Mouse (Mus musculus) left cerebral cortex, postnatal 10 days (tissue): ENCODE measurements around the gene Vmn1r199. TPM values are rescaled to one million over a fixed set of nuclear protein-coding genes. Genes with fewer than 3 reads are reported as not detected.
A peak's percentile ranks its signal among the peaks of the same experiment; 100 is the strongest.
"Not testable (repeated sequence)": the region's sequence is repeated elsewhere in the genome, so short reads cannot be mapped to it uniquely, and the experiment has no call there.

Experiments used
- DNase-seq, 2 experiments: peaks; one replicate each; pipeline ENCODE4 v3.0.0; 2021 to 2022; ENCODE audit warnings: low spot score in 2 of 2, mixed read lengths in 1 of 2; ENCODE audit errors: extremely low spot score in 1 of 2
- intact Hi-C: fragments of 180-260 bp; cut with DNase I; formaldehyde crosslinking; loops from one replicate; pipeline ENCODE4 v1.15.1; 2025
- total RNA-seq, 2 experiments: library from RNA; stranded (reverse); gene quantifications; 2 replicates each; pipeline ENCODE4 v1.2.3; 2021

Vmn1r199 gene
- not detected for total RNA-seq

DNA sequence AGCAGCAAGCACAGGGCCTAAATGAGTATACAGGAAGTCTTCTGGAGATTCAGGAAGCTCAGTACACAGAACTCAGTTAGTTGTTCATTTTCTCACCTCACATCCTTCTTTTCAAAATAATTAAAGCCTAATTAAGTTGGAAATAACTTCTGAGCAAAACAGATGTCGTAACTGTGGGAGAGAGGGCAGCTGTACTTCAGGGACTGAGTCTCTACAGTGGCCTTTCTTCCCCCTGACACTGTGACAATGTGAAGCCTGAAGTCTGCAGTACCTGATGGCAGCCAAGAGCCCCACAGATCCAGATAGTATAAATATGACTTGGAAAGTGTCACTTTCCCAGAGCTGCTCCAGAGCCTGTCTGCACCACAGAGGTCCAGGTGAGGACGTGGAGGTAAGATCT, at the start of gene Vmn1r199:
Gene Vmn1r199, plus strand, starts transcription at position 301 of the 400 bp plus-strand sequence.
- intact Hi-C loops: no loop called here
- DNase-seq: no peak

DNA sequence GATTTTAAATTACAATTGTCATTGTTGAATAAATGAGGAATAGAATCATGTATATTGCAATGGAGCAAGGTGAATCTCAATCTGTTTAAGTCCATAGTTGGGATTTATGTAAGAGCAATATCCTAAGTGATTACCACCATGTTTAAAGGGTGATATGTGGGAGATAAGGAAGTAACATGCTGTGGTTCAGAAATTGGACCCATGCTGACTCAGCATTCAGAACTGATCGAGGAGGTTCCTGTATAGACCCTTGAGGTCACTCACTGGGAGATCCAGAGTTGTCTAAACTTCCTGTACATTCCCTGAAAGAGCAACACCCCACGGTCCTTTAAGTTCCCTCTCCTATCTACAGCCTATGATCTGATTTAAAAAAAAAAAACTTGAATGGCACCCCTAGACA, 46.3 kb upstream of the Vmn1r199 start:
- DNase-seq: no peak
- intact Hi-C loops: no loop called here

DNA sequence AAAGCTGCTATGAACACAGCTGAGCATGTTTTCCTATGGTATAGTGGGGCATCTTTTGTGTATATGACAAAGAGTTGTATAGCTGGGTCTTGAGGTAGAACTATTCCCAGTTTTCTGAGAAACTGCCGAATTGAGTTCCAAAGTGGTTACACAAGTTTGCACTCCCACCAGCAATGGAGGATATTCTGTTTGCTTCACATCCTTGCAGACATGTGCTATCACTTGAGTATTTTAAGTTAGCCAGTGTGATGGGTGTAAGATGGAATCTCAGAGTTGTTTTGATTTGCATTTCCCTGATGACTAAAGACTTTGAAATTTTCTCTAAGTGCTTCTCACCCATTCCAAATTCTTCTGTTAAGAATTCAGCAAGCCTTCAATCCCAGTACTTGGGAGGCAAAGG, 44.1 kb upstream of the Vmn1r199 start:
- intact Hi-C loops: no loop called here

DNA sequence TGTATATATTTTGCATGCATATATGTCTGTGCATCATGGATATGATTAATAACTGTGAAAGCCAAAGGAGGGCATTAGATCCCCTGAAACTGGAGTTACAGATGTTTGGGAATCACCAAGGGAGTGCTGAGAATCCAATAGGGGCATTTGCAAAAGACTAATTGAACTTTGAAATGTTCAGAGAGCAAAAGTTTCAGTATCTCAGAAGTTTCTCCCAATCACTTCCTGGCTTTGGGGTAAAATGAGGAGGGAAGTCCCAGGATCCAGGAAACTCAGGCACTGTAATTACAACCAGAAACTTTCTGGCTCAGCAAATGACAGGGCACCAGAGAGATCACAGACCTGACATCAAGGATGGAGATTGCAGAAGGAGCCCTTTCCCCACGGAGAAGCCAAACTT, 29.6 kb upstream of the Vmn1r199 start, which contains the start of gene Vmn1r198:
Gene Vmn1r198, plus strand, starts transcription at position 301 of the 400 bp plus-strand sequence.
- intact Hi-C loops: no loop called here
- DNase-seq: no peak

More for the DNA sequence above, 44.1 kb upstream of the Vmn1r199 start:
- no peak for DNase-seq

DNA sequence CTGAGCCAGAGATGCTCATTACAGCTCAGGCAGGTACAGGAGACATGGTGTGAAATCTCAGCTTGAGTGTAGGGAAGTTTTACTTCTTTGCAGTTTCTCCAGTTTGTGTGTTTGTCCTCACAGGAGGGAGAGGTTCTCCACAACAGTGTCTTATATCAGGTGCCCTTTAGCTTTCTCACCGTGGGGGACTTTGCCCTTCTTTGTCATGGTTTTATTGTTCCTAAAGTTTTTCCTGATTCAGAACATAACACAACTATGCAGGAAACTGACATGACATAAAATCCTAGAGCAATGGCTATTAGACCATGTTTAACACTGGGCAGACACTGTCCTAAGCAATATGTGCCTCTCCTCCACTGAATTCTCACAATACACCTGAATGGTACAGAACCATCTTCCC, 28.8 kb upstream of the Vmn1r199 start:
- intact Hi-C loops: no loop called here
- DNase-seq: no peak

DNA sequence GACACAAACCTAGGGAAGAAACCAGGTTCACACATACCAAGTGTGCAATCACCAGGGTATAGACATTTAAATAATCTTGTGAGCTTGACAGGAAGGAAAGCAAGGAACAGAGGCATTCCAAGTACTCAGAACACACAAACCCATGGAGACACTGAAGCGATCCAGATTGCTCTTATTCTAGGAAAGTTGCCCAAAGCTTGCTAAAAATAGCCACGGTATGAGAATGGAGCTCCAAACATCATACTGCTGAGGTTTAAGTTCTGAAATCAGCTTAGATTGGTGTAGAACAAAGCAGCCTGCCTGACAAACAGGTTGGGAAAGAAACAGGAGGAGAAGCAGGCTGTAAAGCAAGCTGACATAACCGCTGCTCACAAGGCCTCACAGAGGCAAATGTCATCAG, 1.5 kb downstream of the Vmn1r199 start:
- DNase-seq: peak in 1 of 2 experiments; percentile 67
- intact Hi-C loops: not testable (repeated sequence)

DNA sequence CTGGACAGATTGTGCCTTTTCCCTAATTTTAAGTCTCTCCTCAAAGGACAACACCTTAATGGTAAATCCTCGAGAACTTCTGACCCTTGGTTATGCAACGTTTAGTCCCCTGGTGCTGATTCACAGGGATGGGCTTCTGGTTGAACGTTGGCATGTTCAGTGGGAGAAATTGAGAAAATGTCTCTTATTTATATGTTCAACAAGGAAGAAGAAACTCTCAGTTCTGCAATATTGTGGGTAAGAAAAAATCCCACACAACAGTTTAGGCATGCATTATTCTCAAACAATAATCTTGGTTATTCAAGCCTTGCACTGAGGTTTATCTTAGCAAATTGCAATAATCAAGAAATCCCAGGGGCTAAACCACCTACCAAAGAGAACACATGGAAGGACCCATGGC, 3.8 kb downstream of the Vmn1r199 start:
- no peak for DNase-seq
- intact Hi-C loops: no loop called here

DNA sequence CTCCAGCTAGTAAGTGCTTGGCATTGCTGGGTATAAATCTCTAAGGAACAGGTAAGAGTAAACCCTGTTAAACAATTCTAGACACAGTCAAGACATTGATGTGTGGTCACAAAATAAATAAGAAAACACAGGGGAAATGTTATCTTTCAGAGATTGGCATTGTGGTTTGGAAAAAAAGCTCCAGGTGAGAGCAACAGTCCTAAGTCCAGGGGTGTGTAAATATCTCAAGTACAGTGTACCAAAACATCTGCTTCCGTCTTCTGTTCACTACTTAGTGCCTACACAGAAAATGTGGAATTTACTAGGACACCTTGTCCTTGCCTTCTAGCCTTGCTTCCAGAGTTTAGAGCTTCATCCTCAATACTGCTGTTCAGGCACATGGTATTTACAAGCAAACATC, 7.4 kb downstream of the Vmn1r199 start:
- intact Hi-C loops: no loop called here
- no peak for DNase-seq

DNA sequence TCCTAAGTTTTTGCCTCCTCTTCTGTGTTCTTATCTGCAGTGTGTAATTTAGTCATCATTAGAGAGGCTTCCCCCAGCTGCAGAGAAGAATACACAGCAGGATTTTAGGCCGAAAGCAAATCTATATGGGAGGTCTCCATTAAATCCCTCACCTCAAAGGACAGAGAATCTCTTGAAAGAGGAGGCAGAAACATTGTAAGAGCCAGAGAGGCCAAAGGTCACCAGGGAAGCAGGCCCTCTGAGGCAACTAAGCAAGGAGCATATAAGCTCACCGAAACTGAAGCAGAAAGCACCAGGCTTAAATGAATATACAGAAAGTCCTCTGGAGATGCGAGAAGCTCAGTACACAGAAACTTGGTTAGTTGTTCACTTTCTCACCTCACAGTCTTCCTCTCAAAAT, 10.5 kb downstream of the Vmn1r199 start, which contains the start of gene Vmn1r200:
Gene Vmn1r200, plus strand, starts transcription at position 301 of the 400 bp plus-strand sequence.
- intact Hi-C loops: no loop called here

DNA sequence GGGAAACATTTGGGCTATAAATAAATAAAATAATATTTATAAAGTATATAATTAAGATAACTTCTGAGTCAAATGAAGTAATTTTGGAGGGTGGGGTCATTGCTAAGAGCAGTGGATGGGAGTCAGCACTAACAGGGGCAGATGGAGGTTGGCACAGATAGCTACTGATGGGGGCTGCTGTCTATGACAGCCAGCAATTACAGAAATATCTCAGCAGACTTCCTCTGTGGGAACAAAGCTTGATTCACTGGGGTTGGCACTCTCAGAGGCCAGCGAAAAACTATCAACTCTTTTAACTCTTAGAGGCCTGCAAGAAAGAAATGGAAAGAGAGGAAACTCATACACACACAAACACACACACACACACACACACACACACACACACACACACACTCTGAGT, 23.4 kb downstream of the Vmn1r199 start:
- no peak for DNase-seq
- intact Hi-C loops: no loop called here

More for the DNA sequence above, 10.5 kb downstream of the Vmn1r199 start, which contains the start of gene Vmn1r200:
- DNase-seq: no peak

Other genes starting within 250 kb of the Vmn1r199 start
- gene Vmn1r191, start 195.8 kb upstream of the Vmn1r199 start, total RNA-seq: not detected
- gene Vmn1r192, start 188.7 kb upstream of the Vmn1r199 start, total RNA-seq: not detected
- not detected for gene Vmn1r193, start 156.7 kb upstream of the Vmn1r199 start, total RNA-seq
- not detected for gene Vmn1r194, start 135.6 kb upstream of the Vmn1r199 start, total RNA-seq
- not detected for gene Vmn1r195, start 109.3 kb upstream of the Vmn1r199 start, total RNA-seq
- not detected for gene Vmn1r196, start 89.9 kb upstream of the Vmn1r199 start, total RNA-seq
- gene Vmn1r197, start 55.2 kb upstream of the Vmn1r199 start, total RNA-seq: not detected
- not detected for gene Vmn1r198, start 29.5 kb upstream of the Vmn1r199 start, total RNA-seq
- not detected for gene Vmn1r200, start 10.6 kb downstream of the Vmn1r199 start, total RNA-seq
- not detected for gene Vmn1r201, start 92.1 kb downstream of the Vmn1r199 start, total RNA-seq
- under 1 TPM in 1 of 2 experiments, not detected in 1; 0.06 TPM for gene Vmn1r202, start 125.6 kb downstream of the Vmn1r199 start, total RNA-seq
- under 1 TPM in 1 of 2 experiments, not detected in 1; 0.04 TPM for gene Vmn1r203, start 138.3 kb downstream of the Vmn1r199 start, total RNA-seq
- not detected for gene Vmn1r204, start 173.4 kb downstream of the Vmn1r199 start, total RNA-seq
- gene Vmn1r205, start 213.2 kb downstream of the Vmn1r199 start, total RNA-seq: not detected
- gene Vmn1r206, start 244.4 kb downstream of the Vmn1r199 start, total RNA-seq: not detected